Mouse (Mus musculus): ENCODE results near the gene Usp29.

The Usp29 gene

GRCm38 (mm10) chr7:6730241-6730640 lies at the start of gene Usp29, which contains the start of gene Peg3:
Gene Usp29, plus strand, starts transcription at chr7:6730578.
Gene Peg3, minus strand, starts transcription at chr7:6730431.
- peak; percentile 95 for DNase-seq (ENCODE audit: low read depth, low spot score)

GRCm38 (mm10) chr7:6685511-6685910 lies 44.9 kb upstream of the Usp29 start:
- no peak for DNase-seq (ENCODE audit: low read depth, low spot score)

- DNase-seq (ENCODE audit: low read depth, low spot score): peak; percentile 86
Observed at GRCm38 (mm10) chr7:6696241-6697045, 33.9 kb upstream of the Usp29 start, which contains the start of gene Zim1. Gene Zim1, minus strand, starts transcription at chr7:6696450.

- DNase-seq (ENCODE audit: low read depth, low spot score): no peak
Observed at GRCm38 (mm10) chr7:6699230-6699629, 31.1 kb upstream of the Usp29 start.

- no peak for DNase-seq (ENCODE audit: low read depth, low spot score)
Observed at GRCm38 (mm10) chr7:6707416-6708015, 22.9 kb upstream of the Usp29 start.

- no peak for DNase-seq (ENCODE audit: low read depth, low spot score)
Observed at GRCm38 (mm10) chr7:6708451-6709180, 21.8 kb upstream of the Usp29 start.

- no peak for DNase-seq (ENCODE audit: low read depth, low spot score)
Observed at GRCm38 (mm10) chr7:6709396-6709795, 21.0 kb upstream of the Usp29 start.

- peak; percentile 96 for DNase-seq (ENCODE audit: low read depth, low spot score)
Observed at GRCm38 (mm10) chr7:6727351-6728121, 2.8 kb upstream of the Usp29 start.

GRCm38 (mm10) chr7:6728263-6728931 lies 2.0 kb upstream of the Usp29 start:
- peak; percentile 99 for DNase-seq (ENCODE audit: low read depth, low spot score)

- DNase-seq (ENCODE audit: low read depth, low spot score): peak; percentile 96
Observed at GRCm38 (mm10) chr7:6729061-6729817, 1.1 kb upstream of the Usp29 start.

GRCm38 (mm10) chr7:6730801-6731200 lies 423 bp downstream of the Usp29 start:
- DNase-seq (ENCODE audit: low read depth, low spot score): no peak

- DNase-seq (ENCODE audit: low read depth, low spot score): no peak
Observed at GRCm38 (mm10) chr7:6731373-6731772, 995 bp downstream of the Usp29 start.

- no peak for DNase-seq (ENCODE audit: low read depth, low spot score)
Observed at GRCm38 (mm10) chr7:6731930-6732329, 1.6 kb downstream of the Usp29 start.

- no peak for DNase-seq (ENCODE audit: low read depth, low spot score)
Observed at GRCm38 (mm10) chr7:6736060-6736459, 5.7 kb downstream of the Usp29 start.

GRCm38 (mm10) chr7:6744281-6744904 lies 14.0 kb downstream of the Usp29 start:
- no peak for DNase-seq (ENCODE audit: low read depth, low spot score)

GRCm38 (mm10) chr7:6749196-6749595 lies 18.8 kb downstream of the Usp29 start:
- DNase-seq (ENCODE audit: low read depth, low spot score): no peak

- DNase-seq (ENCODE audit: low read depth, low spot score): peak; percentile 24
Observed at GRCm38 (mm10) chr7:6753440-6753839, 23.1 kb downstream of the Usp29 start.

- no peak for DNase-seq (ENCODE audit: low read depth, low spot score)
Observed at GRCm38 (mm10) chr7:6756777-6757291, 26.5 kb downstream of the Usp29 start.

GRCm38 (mm10) chr7:6759698-6760097 lies 29.3 kb downstream of the Usp29 start:
- no peak for DNase-seq (ENCODE audit: low read depth, low spot score)

- no peak for DNase-seq (ENCODE audit: low read depth, low spot score)
Observed at GRCm38 (mm10) chr7:6760170-6760569, 29.8 kb downstream of the Usp29 start.
